Mouse (Mus musculus) lung, postnatal 14 days (tissue): ENCODE results near the gene Acaa1a.

Experiments
- DNase-seq: peaks from one replicate; pipeline ENCODE4 v3.0.0; 2021

Gene Acaa1a

DNA sequence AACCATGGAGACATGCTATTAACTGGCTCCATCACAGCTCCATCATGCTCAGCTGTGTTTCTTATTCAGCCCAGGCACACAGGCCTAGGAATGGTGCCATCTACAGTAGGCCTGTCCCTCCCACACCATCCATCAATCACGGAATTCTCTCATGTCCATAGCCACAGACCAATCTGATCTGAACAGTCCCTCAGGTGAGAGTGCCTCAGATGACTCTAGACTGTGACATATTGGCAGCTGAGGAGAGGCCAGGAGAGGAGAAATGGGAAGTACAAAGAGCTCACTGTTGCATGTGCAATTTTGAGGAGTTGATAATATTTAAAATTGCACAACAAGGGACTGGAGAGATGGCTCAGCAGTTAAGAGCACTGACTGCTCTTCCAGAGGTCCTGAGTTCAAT lies 55.3 kb downstream of the Acaa1a start:
- no peak for DNase-seq
